Mouse (Mus musculus): ENCODE data around the gene Gas2l1.

GRCm38 (mm10) chr11:5062326-5062725 is 2.8 kb downstream of the Gas2l1 start:
- TF ChIP-seq CTCF (IDR thresholded peaks at IDR 0.05; ENCODE audit: borderline replicate concordance, insufficient read depth, low read depth, low read length) (no peak), POLR2A (IDR thresholded peaks at IDR 0.05; ENCODE audit: borderline replicate concordance, insufficient read depth, low read length) (no peak)
